Mouse (Mus musculus) cortical plate, adult 2 months (tissue): ENCODE results near the gene Tmem108. TPM values are rescaled to one million over a fixed set of nuclear protein-coding genes. Genes with fewer than 3 reads are reported as not detected.

Source experiments
- H3K27ac ChIP-seq: fragments of 200-500 bp; 2 replicates; pipeline ENCODE4 v1.5.1; 2012; ENCODE audit warnings: low read length, control low read depth, inconsistent platforms; ENCODE audit not compliant: insufficient read depth
- H3K4me1 ChIP-seq: fragments of 200-500 bp; 2 replicates; pipeline ENCODE4 v1.6.1; 2011; ENCODE audit warnings: low read length; ENCODE audit not compliant: control insufficient read depth, insufficient read depth
- H3K4me3 ChIP-seq: fragments of 200-500 bp; 2 replicates; pipeline ENCODE4 v1.5.1; 2011; ENCODE audit warnings: mild to moderate bottlenecking, low read length, control low read depth; ENCODE audit not compliant: insufficient read depth
- CTCF ChIP-seq: fragments of 200-500 bp; IDR thresholded peaks from 2 replicates; pipeline ENCODE4 v1.5.1; 2011; ENCODE audit warnings: mild to moderate bottlenecking, control low read depth, low read length; ENCODE audit not compliant: insufficient read depth; ENCODE audit errors: extremely low read depth
- POLR2A ChIP-seq: fragments of 200-500 bp; IDR thresholded peaks from 2 replicates; pipeline ENCODE4 v1.6.1; 2011; ENCODE audit warnings: mild to moderate bottlenecking, low read length, control low read depth; ENCODE audit not compliant: insufficient read depth; ENCODE audit errors: extremely low read depth
- polyA plus RNA-seq: library from polyadenylated mRNA; depleted of rRNA; stranded (reverse); fragments of >200 nt; gene quantifications from 2 replicates; pipeline ENCODE4 v1.2.3, GENCODE M21; 2012

Gene Tmem108
- polyA plus RNA-seq, 1 experiment: 21.4 TPM

DNA sequence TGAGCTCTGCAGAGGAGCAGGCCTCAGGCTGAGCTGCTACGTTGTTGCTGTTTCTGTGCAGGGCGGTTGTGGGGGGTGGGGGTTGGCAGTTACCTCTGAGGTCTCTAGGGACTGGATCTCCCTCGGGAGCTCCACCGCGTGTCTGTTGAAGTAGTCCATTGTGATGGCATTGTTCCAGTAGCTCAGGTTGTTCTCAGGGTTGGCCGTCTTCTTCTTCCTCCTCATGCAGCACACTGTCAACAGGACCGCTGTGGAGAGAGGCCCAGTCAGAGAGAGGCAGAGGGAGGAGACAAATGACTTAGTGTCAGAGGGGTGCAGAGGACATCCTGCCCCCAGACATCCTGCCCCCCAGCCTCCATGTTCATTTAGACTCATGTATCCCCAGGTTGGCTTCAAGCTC, 272.5 kb downstream of the Tmem108 start:
- TF ChIP-seq POLR2A (no peak), CTCF (no peak)
- no peak overlapping the region for H3K27ac ChIP-seq
- no peaks in the 10 kb centered on the region for H3K4me1 ChIP-seq
- no peak overlapping the region for H3K4me3 ChIP-seq

DNA sequence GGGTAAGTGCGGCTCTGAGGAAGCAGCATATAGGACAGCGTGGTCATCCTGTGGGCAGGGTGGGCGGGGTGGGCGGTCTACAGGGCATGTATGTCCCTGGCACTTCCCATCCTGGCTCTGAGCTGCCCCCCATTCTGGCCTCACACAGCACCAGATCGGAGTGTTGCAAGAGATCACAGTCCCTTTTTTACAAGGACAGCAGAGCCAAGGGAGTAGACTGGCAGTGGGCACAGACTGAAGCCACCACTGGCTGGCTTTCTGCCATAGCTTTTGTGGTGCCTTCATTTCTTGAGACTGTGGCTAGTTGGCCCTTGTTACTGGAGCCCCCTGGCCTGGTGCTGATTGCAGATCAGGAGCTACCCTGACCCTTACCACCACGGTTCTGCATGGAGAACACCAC, 275.4 kb downstream of the Tmem108 start:
- no peak for TF ChIP-seq CTCF
- no peak for TF ChIP-seq POLR2A
- Histone ChIP-seq H3K4me1 (no peaks in the 10 kb centered on the region), H3K4me3 (no peak overlapping the region), H3K27ac (no peak overlapping the region)

DNA sequence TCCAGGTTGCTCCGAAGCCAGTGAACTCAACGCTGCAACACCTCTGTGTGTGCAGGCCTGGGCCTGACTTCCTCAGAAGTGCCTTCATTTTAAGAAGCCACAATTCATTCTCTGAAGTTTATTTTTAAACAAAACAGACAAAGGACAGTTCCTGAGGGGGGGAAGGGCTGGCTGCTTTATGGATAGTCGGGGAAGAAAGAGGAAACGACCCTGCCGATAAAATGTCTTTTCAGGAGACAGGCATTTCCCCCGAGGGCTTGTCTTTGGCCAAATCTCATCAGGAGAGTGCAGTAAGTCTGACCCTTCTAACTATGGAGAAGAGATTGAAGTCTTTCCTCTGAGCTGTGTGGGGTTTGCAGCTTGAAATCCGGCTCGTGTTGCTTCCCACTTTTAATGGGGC, 276.0 kb downstream of the Tmem108 start:
- Histone ChIP-seq H3K27ac (no peak overlapping the region), H3K4me1 (no peaks in the 10 kb centered on the region), H3K4me3 (no peak overlapping the region)
- TF ChIP-seq CTCF (no peak), POLR2A (no peak)

DNA sequence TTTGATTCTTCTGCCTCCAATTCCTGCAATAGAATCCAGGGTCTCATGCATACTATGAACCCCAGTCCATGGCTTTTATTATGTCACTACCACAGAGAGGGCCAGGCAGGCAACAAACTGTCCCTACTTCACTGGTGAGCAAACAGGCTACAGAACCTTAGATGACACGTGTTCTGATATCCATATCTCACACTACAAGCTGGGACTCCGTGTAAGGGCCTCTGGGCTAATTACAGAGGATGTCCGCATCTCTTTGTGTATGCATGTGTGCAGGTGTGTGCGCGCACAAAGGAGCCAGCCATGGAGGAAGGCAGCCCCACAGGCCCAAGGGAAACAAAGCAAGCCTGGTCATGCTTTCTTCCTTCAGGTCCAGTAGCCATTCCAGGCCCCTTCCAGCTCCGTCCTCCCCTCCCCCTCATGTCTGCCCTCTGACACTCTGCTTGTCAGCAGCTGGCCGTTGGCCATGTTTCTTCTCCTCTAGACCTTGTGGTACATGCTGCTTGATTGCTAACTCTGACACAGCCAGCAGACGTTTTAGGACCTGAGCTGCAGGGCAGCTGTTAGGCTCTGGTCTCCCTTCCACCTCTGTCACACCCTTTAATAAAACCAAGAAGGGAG, 280.9 kb downstream of the Tmem108 start:
- Histone ChIP-seq H3K4me3 (no peak overlapping the region), H3K27ac (no peak overlapping the region)

DNA sequence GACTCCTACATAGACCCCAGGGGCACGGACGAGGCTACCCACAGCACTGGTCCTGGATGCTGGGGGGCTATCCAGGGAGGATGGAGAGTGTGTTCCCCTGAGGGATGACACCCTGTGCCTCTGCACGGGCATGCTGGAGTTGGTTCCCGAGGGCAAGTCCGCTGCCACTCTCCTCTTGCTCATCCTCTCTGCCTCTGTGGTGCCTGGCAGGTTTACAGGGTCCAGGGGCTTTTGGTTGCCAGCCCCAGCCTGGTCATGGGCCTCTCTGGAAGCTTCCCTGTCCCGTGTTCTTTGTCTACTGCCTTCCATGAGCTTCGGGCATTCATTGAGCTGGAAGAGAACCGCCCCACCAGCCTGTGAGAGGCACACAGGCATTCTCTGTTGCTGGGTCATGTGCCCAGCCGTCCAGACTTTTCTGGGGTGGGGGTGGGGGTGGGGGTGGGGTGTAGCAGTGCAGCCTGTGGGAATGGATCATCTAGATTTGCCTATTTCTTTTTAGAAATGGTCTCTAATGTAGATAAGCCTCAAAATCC, 281.5 kb downstream of the Tmem108 start, which contains the start of gene Bfsp2:
Gene Bfsp2, minus strand, starts transcription at position 377 of the 533 bp plus-strand sequence.
- Histone ChIP-seq H3K4me1 (no peaks in the 10 kb centered on the region), H3K27ac (no peak within 1 kb of the TSS), H3K4me3 (no peak within 1 kb of the TSS)
- TF ChIP-seq CTCF (no peak), POLR2A (no peak)

More for the DNA sequence above, 280.9 kb downstream of the Tmem108 start:
- no peaks in the 10 kb centered on the region for H3K4me1 ChIP-seq
- TF ChIP-seq CTCF: no peak
- no peak for TF ChIP-seq POLR2A

DNA sequence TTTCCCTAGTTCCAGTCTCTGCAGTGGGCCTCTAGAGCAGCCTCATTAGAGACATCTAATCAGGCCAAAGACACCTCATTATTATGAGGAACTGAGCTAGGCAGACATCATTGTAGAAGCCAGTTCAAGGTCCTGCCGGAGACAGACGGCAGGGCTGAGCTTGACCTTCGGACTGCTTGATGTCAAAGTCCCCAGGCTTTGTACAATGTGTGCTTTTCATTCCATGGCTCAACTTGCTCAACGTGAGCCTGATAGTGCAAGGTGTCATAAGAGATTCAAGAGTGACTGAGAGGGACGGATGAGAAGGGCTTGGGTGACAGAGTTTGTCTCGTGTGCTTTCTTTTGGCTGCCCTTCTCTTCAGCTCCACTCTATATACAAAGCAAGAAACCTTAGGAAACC, 286.2 kb downstream of the Tmem108 start:
- Histone ChIP-seq H3K4me1 (no peaks in the 10 kb centered on the region), H3K27ac (no peak overlapping the region), H3K4me3 (no peak overlapping the region)
- no peak for TF ChIP-seq CTCF
- no peak for TF ChIP-seq POLR2A

DNA sequence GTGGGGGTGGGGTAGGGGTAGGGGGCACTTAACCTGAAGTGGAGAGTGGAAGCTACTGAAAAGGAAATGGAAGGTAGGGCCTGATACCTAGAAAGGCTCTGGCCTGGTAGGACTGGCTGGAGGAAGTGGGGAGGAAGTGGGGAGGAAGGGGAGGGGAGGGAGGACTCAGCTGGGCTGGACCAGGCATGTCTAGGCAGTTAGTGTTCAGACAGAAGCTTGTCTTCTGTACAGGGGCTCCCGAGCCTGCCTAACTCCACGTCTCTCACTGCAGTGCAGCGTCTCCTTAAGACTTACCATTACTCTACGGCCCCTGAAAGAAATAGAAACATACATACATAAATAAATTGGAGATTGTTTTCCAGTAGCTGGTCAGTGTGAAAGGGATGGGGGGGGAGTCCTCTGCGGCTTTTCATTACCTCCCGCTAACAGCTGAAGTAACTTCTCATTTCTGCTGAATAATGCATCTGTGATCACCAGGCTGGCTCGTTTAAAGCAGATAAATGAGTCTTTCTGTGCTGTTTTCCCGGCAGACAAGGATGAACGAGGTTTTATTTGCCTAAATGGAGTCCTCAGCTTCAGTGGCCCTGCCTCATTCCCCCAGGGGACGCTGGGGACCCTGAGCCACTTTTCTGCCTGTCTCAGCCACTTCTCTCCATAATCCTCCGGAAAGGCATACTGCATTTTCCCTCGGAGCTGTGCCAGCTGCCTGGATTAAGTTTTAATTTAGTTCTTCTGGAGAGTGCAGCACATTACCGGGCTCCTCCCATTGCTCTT, 287.5 kb downstream of the Tmem108 start:
- H3K4me1 ChIP-seq: no peaks in the 10 kb centered on the region
- TF ChIP-seq CTCF (no peak), POLR2A (no peak)
- no peak overlapping the region for H3K4me3 ChIP-seq
- no peak overlapping the region for H3K27ac ChIP-seq

DNA sequence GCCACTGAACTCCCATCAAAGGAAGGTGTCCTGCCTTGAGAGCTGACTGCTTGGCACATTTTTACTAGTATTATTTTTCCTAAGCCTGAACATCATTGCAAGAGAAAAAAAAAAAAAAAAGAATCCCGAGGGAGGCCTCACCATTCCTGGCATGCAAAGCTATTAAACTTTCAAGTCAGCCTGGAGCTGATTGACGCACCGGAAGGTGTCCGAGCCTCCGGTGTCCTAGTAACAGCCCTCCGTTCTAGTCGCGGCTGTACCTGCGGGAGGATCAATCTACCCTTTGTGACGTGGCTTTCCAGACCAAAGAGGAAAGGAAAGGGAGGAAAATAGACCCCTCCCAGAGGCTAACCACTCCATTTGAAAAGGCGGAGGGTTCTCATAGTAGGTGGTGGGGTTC, 289.9 kb downstream of the Tmem108 start:
- Histone ChIP-seq H3K4me1 (no peaks in the 10 kb centered on the region), H3K27ac (no peak overlapping the region), H3K4me3 (no peak overlapping the region)
- TF ChIP-seq CTCF: no peak
- TF ChIP-seq POLR2A: no peak

DNA sequence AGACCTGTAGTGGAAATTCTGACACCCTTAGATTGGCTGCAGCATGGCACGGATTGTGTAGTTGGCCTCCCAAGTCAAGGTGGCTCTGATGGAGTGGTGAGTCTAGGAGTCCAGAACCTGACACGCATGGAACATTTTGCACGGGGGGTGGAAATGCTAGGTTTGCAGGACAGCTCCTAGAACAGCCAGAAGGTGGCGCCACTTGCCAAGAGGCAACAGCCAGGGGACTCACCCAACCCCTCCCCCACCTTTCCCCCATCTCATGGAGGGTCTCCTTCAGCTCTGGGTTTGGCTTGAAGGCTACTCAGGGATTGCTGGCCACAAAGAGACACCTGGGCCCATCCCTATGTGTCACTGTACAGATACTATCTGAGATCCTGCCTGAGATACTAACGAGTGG, 292.1 kb downstream of the Tmem108 start:
- Histone ChIP-seq H3K4me3 (no peak overlapping the region), H3K4me1 (no peaks in the 10 kb centered on the region), H3K27ac (no peak overlapping the region)
- TF ChIP-seq CTCF: peak; percentile 41; the same call in 1 of the 2 replicates
- TF ChIP-seq POLR2A: no peak

DNA sequence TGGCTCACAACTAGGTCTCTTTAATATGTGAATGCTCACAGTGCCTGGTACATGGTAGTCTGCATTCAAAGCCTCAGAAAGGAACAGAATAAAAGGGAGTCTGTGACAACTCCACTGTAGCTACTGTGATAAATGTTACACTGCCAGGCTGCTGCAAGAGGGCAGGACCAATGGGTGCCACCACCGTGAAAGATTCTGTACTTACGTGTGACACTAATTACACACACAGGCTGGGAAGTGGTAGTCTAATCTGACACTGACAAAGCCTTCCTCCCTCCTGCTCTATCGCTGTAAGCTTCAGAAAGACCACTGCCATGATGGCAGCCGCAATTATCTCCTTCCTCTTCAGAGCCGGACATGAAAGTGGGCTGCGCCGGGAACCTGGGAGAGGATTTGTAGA, 292.7 kb downstream of the Tmem108 start:
- Histone ChIP-seq H3K27ac (no peak overlapping the region), H3K4me1 (no peaks in the 10 kb centered on the region), H3K4me3 (no peak overlapping the region)
- TF ChIP-seq POLR2A: no peak
- TF ChIP-seq CTCF: no peak
